Mouse (Mus musculus): ENCODE results near the gene Pyy.

The Pyy gene

DNA sequence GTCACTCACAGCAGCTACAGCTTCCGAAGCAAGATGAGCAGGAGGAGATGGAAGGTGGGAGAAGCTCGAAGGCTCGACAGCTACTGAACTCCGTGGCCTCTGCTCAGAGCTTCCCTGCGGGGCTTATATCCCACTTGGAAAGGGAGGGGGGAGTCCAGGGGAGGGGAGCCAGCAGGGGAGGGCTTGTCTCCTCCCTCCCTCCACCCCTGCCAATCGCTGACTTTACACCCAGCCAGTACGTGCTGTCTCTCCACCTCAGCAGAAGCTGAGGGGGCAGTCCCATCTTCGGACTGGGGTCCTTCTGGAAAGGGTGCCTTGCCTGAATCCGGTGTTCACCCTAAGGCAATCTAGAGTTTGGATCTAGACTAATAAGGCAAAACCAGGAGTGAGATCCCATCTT, at the start of gene Pyy:
Gene Pyy (minus strand): TSS at position 101 of the 400 bp plus-strand sequence.
- no peak for DNase-seq (ENCODE audit: low spot score)

DNA sequence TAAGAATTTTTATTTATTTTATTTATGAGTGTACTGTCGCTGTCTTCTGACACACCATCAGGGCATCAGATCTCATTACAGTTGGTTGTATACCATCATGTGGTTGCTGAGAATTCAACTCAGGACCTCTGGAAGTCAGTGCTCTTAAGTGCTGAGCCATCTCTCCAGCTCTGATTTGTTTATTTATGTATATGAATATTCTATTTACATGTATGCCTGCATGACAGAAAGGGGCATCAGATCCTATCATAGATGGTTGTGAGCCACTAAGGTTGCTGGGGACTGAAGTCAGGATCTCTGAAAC, 49.1 kb upstream of the Pyy start:
- no peak for DNase-seq (ENCODE audit: low spot score)

DNA sequence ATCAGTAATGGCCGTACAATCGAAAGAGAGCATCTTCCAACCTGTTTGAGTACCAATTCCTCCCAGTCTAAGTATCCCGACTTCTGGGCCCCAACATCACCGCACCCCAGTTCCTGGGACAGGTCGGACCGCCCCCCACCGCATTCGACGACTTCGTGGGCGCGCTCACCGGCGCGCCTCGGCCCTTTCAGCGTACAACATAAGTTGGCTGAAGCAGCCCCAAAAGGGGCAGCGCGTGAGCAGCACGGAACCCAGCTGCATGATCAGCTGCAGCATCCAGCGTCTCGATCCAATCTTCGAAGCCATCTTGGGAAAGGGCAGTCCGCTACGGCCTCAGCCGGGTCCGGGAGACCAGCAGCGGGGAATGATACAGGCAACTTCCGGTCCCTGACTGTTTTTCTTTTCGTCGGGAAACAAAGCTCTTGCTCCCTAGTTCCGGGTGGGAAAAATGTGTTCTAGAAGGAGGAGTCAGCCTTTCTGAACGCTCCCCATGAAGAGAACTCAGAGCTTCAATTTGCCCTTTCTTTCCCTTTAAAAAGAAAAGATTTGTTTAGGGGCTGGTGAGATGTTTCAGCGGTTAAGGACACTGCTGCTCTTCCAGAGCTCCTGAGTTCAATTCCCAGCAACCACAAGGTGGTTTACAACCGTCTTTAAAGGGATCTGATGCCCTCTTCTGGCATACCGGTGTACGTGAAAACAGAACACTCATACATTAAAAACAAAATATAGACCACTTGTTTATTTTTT, 48.6 kb upstream of the Pyy start, which contains the start of gene Tmem101:
Gene Tmem101 (minus strand): TSS at position 366 of the 747 bp plus-strand sequence.
- peak; percentile 95 for DNase-seq (ENCODE audit: low spot score)

DNA sequence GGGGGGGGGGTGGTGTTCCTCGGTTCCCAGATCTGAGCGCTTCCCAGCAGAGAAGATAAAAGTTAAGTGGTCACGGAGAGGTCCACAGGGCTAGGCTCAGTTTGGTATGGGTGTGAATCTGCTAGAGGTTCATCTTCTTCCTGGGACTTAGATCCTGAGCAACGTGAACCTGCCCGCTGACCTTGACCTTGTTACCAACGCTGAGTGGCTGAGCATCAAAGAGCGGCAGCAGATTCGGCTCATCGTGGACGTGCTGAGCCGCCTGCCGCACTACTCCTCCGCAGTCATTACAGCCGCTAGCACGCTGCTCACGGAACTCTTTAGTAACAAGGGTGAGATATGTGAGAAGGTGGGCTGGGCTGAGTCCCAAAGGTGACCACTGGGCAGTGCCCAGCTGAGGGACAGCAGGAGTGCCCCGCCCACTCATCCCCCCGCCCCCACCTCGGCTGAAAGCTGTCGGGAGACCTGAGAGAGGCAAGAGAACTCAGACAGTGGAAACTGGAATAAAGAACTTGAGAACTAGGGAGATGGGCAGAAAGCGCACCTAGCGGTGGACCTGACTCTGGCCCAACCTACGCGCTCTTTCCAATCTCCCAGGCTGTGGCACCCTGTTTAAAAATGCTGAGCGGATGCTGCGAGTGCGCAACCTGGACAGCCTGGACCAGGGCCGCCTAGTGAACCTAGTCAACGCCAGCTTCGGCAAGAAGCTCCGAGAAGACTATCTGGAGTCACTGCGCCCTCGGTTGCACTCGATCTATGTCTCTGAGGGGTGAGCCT, 39.8 kb upstream of the Pyy start:
- DNase-seq (ENCODE audit: low spot score), result no peak

DNA sequence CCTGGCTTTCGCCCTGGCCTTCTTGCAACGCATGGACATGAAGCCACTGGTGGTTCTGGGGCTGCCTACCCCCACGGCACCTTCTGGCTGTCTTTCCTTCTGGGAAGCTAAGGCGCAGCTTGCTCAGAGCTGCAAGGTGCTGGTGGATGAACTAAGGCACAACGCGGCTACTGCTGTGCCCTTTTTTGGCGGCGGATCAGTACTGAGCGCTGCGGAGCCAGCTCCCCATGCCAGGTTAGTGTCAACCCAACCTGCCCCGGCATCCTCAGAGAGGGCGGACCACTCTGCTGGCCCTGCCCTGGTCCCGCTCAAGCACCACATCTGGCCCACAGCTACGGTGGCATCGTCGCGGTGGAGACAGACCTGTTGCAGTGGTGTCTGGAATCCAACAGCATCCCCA, 38.9 kb upstream of the Pyy start:
- DNase-seq (ENCODE audit: low spot score), result no peak

DNA sequence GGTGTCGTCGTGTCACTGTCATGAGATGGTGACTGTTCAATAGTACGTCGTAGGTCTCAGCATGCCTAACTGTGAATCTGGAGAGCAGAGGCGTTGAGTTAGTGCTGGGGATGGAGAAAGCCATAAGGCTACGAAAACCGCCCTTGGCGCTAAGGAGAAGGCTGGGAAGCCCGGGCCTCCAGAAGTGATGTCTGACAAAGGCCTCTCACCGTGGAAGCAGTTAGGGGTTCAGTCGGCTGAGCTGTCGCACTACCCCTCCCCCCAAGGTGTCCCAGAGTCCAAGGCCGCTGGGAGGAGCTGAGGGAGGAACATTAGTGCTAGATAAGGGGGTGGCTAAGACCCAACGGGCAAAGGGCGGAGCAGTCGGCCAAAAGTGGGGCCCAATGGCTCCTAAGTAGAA, 38.4 kb upstream of the Pyy start:
- no peak for DNase-seq (ENCODE audit: low spot score)

DNA sequence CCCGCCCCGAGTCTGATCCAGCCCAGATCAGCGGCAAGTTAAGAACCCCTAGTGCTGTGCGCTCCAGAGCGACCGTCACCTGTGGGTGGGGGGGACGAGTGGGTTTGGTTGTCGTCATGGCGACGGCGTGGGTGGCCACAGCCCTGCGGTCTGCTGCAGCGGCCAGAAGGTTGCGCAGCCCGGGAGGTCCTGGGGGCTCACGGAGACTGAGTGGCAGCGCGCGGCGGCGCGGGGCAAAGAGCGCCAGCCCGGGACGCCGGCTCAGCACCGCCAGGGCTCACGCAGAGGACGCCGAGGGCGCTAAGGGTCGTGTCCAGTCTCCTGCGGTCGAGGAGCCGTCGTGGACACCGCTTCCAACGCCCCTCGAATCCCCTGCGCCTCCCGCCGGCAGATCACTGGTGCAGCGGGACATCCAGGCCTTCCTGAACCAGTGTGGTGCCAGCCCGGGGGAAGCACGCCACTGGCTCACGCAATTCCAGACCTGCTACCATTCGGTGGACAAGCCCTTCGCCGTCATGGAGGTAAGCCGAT, 37.9 kb upstream of the Pyy start, which contains the start of gene Nags:
Gene Nags (plus strand): TSS at position 43 of the 531 bp plus-strand sequence.
- no peak for DNase-seq (ENCODE audit: low spot score)

DNA sequence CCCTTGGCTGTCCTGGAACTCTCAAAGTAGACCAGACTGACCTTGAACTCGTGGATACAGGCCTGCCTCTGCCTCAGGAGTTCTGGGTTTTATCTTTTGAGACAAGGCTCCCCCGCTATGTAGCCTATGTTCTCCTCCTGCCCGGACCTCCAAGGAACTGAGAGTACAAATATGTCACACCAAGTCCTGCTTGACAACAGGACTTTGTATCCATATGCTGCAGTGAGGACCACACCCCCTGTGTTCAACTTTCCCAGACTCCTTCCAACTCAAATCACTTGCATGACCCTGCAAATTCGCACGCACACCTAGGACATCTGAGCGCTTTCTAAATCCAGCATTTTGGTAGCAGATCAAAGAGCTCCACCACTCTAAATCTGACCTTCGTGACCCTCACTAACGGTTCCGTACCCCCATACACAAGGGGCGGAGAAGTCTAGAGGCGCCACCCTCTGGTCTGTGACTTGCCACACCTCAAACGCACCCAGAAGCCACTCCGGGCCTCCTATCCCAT, 37.4 kb upstream of the Pyy start:
- DNase-seq (ENCODE audit: low spot score), result no peak

DNA sequence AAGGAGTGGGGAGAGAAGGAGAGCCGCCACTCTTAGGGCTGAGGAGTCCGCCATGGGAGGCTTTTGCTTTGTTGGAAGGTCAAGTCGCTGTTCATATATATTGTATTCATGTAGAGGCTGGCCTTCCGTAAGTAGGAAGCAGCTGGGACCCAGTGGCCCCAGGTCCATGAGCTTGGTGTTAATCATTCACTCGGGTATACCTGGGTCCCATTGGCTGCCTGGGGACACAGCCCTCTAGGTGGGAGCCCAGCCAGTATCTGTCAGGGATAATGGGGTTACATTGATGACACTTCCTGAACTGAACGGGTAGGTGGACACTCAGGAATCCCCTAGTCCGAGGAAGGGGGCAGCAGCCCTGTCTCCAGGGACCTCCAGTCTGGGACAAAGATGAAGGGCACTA, 34.7 kb upstream of the Pyy start:
- no peak for DNase-seq (ENCODE audit: low spot score)

DNA sequence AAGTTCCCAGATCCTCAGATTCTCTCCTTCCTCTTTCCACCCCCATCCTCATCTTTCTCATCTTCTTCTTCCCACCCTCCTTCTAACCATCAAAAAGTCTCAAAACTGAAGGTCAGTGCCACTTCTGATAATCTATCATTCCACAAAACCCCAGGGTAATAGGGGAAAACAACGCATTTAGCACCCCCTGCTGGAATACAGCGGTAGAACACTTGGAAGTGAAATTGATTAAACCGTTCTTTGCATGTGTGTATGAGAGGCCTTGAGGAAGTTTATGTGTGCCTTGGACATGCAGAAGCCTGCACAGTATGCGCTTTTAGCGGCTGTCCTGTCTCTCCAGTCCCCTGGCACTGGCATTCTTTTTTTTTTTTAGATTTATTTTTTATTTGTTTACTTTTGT, 32.9 kb upstream of the Pyy start:
- DNase-seq (ENCODE audit: low spot score), result peak; percentile 75

DNA sequence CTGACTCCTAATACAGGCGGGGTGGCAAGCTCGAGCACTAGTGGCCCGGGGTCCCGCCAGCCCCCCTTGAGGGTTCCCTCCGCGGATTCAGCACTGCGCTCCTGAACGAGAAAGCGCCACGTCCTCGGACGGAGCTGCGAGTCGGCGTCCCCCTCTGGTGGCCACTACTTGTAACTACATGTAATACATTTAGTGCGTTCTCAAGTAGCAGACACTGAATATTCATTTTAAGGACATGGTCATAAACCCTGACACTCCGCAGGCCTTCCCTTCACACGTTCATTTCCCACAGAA, 30.8 kb upstream of the Pyy start:
- peak; percentile 47 for DNase-seq (ENCODE audit: low spot score)

DNA sequence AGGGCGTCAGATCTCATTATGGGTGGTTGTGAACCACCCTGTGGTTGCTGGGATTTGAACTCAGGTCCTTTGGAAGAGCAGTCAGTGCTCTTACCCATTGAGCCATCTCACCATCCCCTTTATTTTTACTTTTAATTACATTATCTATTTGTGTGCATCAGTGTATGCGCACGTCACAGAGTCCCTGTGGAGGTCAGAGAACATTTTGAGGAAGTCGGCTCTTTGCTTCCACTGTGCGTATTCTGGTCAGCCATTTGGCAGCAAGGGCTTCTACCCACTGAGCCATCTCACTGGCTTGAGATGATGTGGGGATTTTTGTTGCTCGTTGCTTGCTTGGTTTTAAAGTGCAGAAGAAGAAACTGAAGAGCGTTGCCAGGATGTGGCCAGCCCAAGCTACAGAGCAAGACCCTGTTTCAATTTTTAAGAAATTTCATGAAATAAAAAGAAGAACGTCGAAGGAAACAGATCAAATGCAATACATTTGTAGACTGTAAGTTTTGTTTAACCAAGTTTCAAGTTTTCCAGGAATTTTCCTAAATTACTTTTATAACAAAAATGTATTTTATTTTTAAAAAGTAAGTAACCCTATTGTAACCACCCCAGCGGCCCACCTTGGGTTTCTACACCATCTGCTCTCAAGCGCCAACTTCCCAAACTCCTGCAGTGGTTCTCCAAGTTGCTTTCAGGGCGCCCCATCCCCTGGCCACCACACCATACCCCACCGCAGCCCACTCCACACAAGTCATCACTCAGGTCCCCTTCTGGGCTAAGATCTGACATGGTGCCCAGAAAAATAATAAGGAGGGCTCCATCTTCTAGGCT, 30.2 kb upstream of the Pyy start:
- no peak for DNase-seq (ENCODE audit: low spot score)

DNA sequence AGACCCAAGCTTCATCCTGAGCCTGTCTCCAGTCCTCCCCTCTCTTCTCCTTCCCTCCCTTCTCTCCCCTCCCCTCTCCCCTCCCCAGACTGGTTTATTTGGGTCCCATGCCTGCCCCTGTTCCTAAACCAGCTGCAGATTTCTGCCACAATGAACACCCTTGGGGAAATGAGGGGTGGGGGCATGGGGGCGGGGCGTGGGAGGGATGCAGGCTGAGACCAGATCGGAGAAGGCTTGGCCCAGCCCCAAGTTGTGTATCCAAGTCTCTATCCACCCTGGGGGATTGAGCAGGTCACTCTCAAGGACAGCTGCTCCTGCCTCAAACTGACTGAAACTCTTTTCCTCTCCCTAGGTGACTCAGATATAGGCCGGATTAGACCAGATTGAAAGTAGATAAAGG, 26.9 kb upstream of the Pyy start:
- no peak for DNase-seq (ENCODE audit: low spot score)

DNA sequence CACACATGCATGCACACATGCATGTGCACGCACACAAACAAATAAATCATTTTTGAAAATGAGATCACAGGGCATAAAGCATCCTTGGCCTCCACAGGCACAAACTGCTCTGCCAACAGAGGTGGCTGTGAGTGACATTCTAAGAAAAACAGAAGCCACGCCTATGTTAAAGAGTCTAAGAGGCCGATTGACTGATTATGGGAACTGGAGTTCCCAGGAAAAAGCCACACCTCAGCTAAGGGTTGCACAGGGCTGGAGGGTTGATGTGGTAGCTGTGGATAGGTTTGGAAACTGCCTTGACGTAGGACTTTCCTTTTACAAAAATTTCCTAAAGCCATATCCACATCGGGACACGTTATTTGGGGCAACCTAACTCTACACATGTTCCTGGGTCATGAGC, 9.8 kb upstream of the Pyy start:
- no peak for DNase-seq (ENCODE audit: low spot score)

DNA sequence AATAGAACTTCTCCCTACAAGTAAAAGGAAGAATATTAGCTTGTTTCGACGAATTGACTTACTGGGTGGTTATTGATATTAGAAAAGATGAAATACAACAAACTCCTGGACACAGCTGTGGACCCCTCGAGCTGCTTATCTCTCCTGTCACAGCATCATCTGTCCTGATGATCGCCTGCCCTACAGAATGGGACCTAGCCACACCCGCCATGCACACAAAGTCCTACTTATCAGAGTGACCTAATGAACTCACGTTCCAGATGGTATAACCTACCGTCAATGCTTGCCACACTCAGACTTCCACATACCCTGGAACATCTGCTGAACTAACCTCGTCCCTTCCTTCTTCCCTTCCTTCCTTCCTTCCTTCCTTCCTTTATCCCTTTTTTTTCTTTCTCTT, 8.6 kb upstream of the Pyy start:
- DNase-seq (ENCODE audit: low spot score), result no peak

DNA sequence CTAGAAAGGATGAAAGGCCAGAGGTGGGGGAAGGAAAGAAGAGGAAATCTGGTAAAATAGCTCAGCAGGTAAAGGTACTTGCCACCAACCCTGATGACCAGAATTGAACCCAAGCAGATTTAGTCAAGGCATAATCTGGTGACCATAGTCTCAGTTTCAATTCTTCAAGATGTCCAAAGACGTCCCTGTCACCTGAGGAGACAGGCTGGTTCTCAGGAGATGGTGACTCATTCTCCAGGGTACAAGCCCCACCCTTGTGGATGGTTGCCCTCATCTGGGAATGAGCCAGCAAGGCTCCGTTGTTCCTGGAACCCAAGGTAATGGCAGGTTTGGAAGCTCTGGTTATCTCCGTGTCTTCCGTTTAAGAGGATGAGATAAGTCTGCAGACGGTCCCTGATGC, 3.9 kb upstream of the Pyy start:
- no peak for DNase-seq (ENCODE audit: low spot score)

DNA sequence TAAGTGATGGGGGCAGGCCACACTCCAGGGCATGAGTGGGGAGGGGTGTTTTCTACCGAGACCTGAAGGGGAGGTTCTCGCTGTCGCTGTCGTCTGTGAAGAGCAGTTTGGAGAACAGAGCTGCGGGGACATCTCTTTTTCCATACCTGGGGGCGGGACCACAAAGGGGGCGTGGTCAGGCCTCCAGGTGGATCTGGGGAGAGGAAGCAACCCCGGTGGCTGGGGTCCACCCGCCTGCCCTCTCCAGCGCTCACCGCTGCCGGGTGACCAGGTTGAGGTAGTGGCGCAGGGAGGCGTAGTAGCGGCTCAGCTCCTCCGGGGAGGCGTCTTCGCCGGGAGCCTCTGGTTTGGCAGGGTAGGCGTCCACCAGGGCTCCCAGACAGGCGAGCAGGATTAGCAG, 721 bp downstream of the Pyy start:
- DNase-seq (ENCODE audit: low spot score), result no peak

DNA sequence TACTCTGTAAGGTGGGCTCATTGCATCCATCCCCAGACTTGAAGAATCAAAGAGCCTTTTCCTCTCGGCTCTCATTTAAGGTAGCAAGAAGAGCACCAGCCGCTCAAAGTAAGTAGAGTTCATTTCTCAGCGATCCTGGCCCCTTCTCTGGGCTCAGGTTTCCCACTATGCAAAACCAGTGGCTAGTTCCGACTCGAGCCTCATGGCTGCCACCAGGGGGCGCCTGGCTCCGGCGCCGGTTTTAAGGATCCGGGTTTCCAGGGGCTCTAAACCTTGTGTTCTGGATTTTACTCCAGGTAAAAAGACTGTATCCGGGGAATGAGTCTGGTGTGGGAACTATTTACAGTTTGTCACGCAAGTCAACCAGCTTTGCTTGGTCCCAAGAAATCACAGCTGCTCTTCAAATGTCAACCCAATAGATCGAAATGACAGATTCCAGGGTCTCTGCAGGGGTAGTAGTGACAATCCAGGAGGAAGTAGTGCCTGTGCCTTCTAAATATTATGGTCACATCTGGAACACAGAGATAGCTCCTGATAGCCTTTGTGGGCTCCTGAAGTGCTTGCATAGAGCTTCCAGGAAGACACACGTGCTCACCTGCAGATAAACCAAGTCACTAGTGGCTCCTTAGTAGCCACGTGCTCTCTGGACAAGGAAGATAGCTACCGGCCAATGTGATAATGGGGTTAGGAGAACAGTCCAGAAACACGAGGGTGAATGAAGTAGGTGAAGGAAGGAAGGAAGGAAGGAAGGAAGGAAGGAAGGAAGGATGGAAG, 5.0 kb downstream of the Pyy start:
- DNase-seq (ENCODE audit: low spot score), result peak; percentile 61

DNA sequence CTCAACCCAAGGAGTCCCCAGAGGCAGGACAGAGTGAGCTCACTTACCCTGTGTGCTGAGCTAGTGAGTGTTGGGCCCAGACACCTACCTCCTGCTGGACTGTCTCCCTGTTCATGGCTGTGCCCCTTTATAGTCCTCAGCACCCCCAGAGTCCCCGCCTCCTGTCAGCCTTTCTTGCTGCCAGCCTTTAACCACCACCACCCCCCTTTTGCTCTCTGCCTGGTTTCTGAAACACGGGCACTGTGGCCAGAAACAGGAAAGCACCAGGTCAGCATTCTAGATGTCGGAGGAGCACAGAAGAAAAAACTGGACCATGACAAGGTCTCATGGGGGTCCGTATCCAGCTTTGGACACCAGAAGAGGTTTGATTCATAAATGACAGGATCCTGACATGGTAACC, 6.4 kb downstream of the Pyy start, which contains the start of gene Ppy:
Gene Ppy (minus strand): TSS at position 101 of the 400 bp plus-strand sequence.
- no peak for DNase-seq (ENCODE audit: low spot score)

DNA sequence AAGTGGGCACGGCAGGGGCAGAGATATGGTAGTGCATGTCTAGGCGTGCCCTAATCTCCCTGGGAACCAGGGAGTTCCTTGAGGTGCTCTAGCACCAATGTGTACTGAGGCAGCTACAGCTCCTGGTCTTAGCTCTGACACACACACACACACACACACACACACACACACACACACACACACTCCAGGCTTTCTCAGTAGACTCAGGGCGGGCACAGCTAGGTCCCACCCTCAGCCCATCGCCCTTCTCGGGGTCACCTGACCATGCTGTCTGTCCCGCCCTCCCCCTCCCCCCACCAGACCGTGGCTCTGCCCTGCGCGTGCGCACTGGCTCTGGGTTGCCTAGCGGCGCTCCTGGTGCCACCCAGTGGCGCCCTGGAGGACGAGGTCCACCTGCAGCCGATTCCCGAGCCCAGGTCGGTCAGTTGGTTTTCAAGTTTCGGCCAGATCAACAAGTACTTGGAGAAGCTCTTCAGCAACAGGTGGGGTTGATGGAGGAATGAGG, 10.7 kb downstream of the Pyy start:
- DNase-seq (ENCODE audit: low spot score), result no peak

DNA sequence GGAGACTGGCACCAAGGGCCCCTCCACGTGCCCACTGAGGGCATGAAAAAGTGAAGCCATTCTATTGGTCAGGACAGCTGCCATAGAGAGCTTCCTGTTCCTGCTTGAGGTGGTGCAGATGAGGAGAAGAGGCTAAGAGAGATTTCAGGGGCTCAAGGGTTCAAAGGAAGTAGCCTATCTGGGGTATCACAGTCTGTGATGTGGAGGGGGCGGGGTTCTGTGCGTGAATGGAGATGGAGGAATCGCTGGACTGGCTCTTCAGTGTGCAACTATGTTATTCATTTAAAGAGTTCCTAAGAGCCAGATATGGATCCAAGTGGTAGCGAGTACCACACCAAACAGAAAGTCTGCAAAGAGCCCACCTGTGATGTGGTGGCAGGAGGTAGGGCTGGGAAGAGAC, 11.2 kb downstream of the Pyy start:
- no peak for DNase-seq (ENCODE audit: low spot score)
